Mouse (Mus musculus) 3T3-L1 (cell line): ENCODE measurements at regions not wholly inside any gene's neighbourhood (a gene's known extent, or its start where the extent isn't known, plus 50 kb on each side); places are given as distances from the start of the nearest gene placed in this dataset.
"Not testable (repeated sequence)": the region's sequence is repeated elsewhere in the genome, so short reads cannot be mapped to it uniquely, and the experiment has no call there.

Source experiments
- DNase-seq: peaks from one replicate; pipeline ENCODE4 v3.0.0-alpha.2; 2015; ENCODE audit warnings: low read depth, low spot score

GRCm38 (mm10) chr7:73021786-73022185 is 353.5 kb upstream of the Rgma start:
- DNase-seq = peak; percentile 61

DNA sequence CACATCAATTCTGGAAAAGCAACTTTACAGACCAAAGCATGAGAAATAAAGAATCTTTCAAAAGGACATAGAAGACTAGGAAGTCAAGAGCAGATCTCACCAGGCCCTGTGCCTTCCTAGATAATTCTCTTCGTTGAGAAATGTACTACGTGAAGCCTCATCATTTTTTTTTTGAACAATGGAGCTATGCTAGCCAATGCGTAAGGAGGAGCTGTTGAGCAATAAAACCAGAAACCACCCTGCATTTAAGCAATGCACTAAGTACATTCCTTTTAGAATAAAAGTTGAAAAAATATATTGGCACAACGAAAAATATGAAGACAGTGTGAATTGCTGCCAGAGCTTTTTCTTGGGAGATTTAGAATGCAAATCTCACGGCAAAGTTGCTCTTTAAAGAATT is 349.7 kb upstream of the Rgma start:
- DNase-seq = peak; percentile 30

- DNase-seq = peak; percentile 91
These were observed 346.4 kb upstream of the Rgma start for GRCm38 (mm10) chr7:73028952-73029351.

- no peak for DNase-seq
These were observed 343.9 kb upstream of the Rgma start for GRCm38 (mm10) chr7:73031407-73031806.

DNA sequence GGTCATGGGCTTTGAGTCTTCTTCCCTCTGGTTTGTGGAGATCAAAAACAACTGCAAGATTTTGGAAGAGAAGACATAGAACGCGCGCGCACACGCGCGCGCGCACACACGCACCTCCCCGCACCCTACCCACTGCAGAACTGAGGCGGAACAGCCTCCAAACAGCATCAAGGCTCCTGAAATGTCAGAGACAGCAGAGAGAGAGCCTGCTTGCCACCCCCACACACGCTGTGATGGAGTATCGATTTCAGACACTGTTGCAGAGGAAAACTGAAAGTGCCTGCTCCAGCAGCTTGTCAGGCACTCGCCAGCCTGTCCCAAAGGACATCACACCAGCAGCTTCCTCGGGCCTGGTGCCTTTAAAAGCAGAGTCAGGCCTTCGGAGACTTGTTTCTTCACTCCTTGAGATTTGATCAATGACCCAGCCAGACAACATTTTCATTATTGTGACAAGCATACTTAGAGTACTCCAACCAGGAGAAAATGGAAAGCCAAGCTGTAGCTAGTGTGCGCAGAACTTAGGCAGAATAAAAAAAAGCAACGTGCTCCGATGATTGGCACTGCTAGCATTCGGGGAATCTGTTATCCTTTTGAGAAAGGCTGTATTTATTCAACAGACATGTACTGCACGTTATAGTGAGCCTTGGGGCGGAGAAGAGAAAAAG is 342.9 kb upstream of the Rgma start:
- no peak for DNase-seq

GRCm38 (mm10) chr7:73036801-73037555 is 338.3 kb upstream of the Rgma start:
- no peak for DNase-seq

- DNase-seq = no peak
These were observed 337.7 kb upstream of the Rgma start for GRCm38 (mm10) chr7:73037638-73038037.

DNA sequence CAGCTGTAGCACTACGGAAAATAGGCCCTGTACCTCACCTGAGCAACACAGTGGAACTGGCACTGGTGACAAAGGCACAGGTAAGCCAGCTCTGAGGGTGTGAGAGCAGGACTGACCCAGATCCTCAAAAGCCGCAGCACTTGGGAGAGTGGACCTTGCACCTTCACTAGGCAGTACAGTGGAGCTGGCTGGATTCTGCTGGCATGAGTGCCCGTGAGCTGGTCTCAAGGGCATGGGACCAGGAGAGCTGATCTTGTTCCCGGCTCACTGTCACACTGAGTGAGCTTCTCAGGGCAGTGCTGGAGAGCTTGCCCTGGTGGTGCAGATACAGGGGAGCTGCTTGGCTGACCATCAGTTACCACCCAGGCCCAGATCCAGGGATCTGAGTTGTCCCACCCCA is 335.4 kb upstream of the Rgma start:
- DNase-seq = no peak

DNA sequence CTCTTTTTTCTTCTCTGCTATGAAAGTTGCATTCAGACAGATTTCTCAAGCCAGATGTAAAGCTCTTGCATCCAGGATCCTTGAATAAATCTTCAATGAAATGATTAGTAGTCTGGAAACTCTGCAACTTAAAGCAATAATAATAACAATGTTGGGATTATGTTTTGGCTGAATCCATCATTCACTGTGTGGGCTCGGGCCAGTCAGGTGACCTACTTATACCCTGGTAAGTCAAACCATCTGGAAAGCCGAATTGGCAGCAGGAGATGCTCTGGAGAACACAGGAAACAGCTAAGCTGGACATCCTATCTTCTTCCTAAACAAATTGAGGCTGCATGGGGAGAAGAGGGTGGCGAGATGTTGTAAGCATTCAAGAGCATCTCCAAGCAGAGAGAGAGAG is 331.0 kb upstream of the Rgma start:
- no peak for DNase-seq

- peak; percentile 58 for DNase-seq
These were observed 319.4 kb upstream of the Rgma start for GRCm38 (mm10) chr7:73055891-73056290.

- no peak for DNase-seq
These were observed 311.8 kb upstream of the Rgma start for GRCm38 (mm10) chr7:73063556-73063955.

GRCm38 (mm10) chr7:73068534-73068933 is 306.8 kb upstream of the Rgma start:
- peak; percentile 62 for DNase-seq

GRCm38 (mm10) chr7:73069352-73069751 is 306.0 kb upstream of the Rgma start:
- peak; percentile 91 for DNase-seq

- DNase-seq = not testable (repeated sequence)
These were observed 299.9 kb upstream of the Rgma start for GRCm38 (mm10) chr7:73075391-73075790.

- DNase-seq = no peak
These were observed 287.7 kb upstream of the Rgma start for GRCm38 (mm10) chr7:73087496-73088185.

GRCm38 (mm10) chr7:73088321-73088720 is 287.0 kb upstream of the Rgma start:
- DNase-seq = no peak

DNA sequence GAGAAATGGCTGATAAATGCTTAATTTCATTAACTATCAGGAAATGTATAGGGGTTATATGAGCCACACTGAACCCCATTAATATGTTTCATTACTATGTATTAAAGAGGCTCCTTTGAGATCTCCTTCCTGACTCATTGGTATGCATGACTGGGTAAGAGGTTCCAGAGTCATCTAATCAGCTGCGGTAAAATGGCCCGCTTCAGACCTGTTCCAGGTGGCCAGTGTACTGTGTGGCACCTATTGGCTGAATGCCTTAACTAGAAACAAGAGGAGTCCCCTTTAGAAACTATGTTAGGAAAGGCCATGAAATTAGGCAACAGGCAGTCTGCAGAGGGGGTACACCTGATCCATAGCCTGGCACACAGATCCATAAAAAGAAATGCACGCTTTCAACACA is 283.6 kb upstream of the Rgma start:
- DNase-seq = no peak

DNA sequence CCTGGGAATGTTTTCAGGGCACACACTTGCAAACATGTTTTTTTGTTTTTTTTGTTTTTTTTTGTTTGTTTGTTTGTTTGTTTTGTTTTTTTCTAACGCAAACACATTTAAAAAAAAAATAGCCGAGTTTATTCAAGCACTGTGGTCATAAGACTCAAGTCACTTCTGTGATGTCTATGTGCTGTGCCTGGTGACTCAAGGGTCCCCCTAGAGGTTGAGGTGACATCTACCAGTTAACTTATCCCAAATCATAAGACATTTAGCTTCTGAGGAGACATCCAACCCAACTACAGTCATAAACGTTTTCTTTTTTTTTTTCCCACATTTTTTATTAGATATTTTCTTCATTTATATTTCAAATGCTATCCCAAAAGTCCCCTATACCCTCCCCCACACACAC is 281.2 kb upstream of the Rgma start:
- DNase-seq = peak; percentile 47

DNA sequence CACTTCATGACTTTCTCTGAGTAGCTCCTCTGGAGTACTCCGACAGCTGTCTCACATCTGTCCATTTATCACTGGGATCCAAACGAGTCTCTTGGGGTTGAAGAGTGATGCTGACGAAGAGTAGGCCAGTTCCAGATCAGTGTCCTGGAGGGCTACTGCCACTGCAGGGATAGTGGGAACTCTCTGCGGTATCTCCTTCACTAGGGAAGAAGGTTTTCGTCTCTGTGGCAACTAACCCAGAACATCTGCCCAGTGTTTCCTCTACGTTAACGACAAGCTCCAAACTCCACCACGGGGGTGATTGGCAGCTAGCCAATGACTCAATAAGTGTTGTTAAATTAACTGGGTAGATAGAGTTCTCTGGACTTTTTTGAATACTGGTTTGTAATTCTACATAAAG is 256.4 kb upstream of the Rgma start:
- DNase-seq = peak; percentile 12

- peak; percentile 52 for DNase-seq
These were observed 255.0 kb upstream of the Rgma start for GRCm38 (mm10) chr7:73120276-73120675.

DNA sequence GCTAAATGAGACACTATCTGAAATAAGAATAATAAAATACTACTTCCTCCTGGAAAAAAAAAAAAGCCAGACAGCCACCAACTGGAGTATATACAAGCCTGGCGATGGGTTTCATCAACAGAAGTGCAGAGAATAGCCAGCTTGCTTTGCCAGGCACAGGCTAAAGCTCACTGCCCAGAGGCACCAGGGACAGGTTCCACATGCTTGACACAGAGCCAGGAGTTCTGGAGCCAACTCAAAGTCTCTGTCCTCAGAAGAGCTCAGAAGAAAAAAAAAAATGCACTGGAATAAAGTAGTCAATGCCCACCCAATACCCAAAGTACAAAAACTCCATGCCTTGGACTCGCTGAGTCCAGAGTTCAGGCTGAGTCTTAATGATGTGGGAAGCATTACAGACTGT is 250.3 kb upstream of the Rgma start:
- DNase-seq = no peak

DNA sequence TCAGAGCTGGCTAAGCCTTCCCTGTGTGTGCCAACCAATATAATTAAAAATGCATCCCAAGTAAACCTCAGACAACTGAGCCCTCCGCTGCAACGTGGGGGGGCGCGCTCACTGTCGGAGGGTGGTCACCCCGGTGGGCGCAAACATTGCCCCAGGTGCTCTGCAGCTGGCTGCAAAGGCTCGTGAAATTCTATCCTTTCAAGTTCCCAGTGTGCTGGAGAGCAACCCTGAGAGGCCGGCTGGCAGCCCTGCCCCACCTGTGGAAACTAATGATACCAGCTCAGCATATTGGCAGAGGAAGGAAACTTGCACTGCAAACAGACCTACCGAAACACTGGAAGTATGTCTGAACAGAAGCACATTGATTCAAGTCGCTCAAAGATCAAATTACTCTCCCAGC is 249.4 kb upstream of the Rgma start:
- DNase-seq = no peak

DNA sequence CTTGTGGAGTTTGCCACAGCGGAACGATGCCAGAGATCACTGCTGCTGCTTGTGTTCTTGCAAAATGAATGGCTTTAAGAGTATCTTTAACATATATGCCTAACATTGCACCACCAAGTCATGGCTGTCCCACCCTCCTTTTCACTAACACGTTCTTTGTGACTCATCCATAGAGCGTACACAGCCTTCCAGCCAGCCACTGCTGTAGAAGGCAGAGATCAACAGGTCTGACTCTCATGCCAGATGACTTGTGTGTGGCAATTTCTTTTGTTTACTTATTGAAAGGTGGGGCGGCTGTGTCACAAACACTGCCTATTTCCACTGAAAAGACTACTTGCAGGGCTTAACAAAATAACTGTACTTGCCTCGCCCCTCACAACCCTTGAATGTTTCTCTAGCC is 239.5 kb upstream of the Rgma start:
- DNase-seq = peak; percentile 23
